In the genomic region with DNA sequence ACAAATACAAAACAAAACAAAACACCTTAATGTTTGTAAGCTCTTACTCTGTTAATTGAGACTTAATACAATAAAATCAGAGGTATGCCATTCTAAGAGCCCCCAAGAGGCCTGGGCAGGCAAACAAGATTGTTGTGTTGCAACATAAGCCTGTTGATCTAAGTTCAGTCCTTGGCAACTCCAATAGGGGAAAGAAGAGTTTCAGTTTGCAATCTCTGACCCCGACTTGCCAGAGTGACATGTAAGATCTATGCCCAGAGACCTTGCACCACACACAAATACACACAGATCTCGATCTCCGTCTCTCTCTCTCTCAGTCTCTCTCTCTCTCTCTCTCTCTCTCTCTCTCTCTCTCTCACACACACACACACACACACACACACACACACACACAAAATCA, we compare ENCODE assay signal across 22 mouse cellular contexts.
DNase-seq lines count a peak whose midpoint lies in the region; ATAC-seq and TF ChIP-seq lines count a peak whose summit lies in the region.
"Had no signal": no experiment of that assay in that cellular context is flagged by ENCODE, and none has a peak within 500 bp of the region (broad histone marks: within the 10 kb centered on the region; RNA-seq: fewer than 3 reads in every experiment).

No protein-coding gene starts in this region.

- H3K79me2 ChIP-seq in liver, adult 2 months (ENCODE audit: control insufficient read depth, insufficient read depth, low read length): no peaks in the 10 kb centered on the region

- H3K4me2 ChIP-seq in liver, embryonic 11.5 days: no peak overlapping the region
- H3K4me2 ChIP-seq in liver, postnatal 0 days (ENCODE audit: low read depth, low read length): no peak overlapping the region

- WGBS in liver, adult 2 months: 10% methylated on average over 3 of the region's 3 CpGs
- WGBS in liver, embryonic 11.5 days: 78% methylated on average over 3 of the region's 3 CpGs
- 59% methylated on average over 3 of the region's 3 CpGs for WGBS in liver, postnatal 0 days (ENCODE audit: insufficient replicate concordance)

- H3K27me3 ChIP-seq in liver, adult 2 months (ENCODE audit: control insufficient read depth, insufficient read depth, low read length): no peaks in the 10 kb centered on the region
- no peaks in the 10 kb centered on the region for H3K27me3 ChIP-seq in liver, embryonic 11.5 days (replicated peaks; ENCODE audit: control insufficient read depth, insufficient read depth, low read length)
- H3K27me3 ChIP-seq in liver, postnatal 0 days (ENCODE audit: insufficient read depth, low read length): no peaks in the 10 kb centered on the region
- H3K27me3 ChIP-seq: CH12.LX, Patski had no signal

- no peak overlapping the region for H3K27ac ChIP-seq in liver, adult 2 months (replicated peaks; ENCODE audit: insufficient read depth, low read depth, low read length)
- H3K27ac ChIP-seq in liver, embryonic 11.5 days (ENCODE audit: low read depth, low read length): no peak overlapping the region
- H3K27ac ChIP-seq in liver, postnatal 0 days (ENCODE audit: low read depth): no peak overlapping the region

- no peak overlapping the region for H3K4me3 ChIP-seq in liver, adult 2 months (ENCODE audit: insufficient read depth, low read depth, low read length)
- H3K4me3 ChIP-seq in liver, embryonic 11.5 days (ENCODE audit: low read depth, low read length): no peak overlapping the region
- H3K4me3 ChIP-seq in liver, postnatal 0 days (ENCODE audit: low read depth, low read length): no peak overlapping the region

- H3K9me3 ChIP-seq in liver, embryonic 11.5 days (ENCODE audit: control insufficient read depth, low read length): no peaks in the 10 kb centered on the region
- H3K9me3 ChIP-seq in liver, postnatal 0 days (ENCODE audit: low read length): no peaks in the 10 kb centered on the region
- H3K9me3 ChIP-seq: G1E had no signal

- DNase-seq in liver, adult 2 months (ENCODE audit: extremely low read depth, low read depth, low spot score): peak; percentile 92
- no peak for DNase-seq in liver, embryonic 11.5 days (ENCODE audit: low spot score)
- DNase-seq in liver, postnatal 0 days: no peak
- DNase-seq in liver (no peak), adipocyte (ENCODE audit: low spot score) (peak; percentile 52)
- DNase-seq in adrenal gland, postnatal 25 days: no peak
- DNase-seq: adrenal gland, adult 2 months; adrenal gland, adult 8-10 months; adrenal gland, postnatal 10 days; adrenal gland, postnatal 14 days; adrenal gland, postnatal 36 days; B cell, adult 2 months; cerebellum, adult 11 months; cerebellum, adult 11-12 months; cerebellum, adult 18-20 months; cerebellum, adult 2 months; cerebellum, adult 8-10 months had no signal

- no peak overlapping the region for H3K9ac ChIP-seq in liver, adult 2 months (ENCODE audit: low read depth, low read length)
- H3K9ac ChIP-seq in liver, embryonic 11.5 days (ENCODE audit: low read depth, low read length): no peak overlapping the region
- no peak overlapping the region for H3K9ac ChIP-seq in liver, postnatal 0 days (replicated peaks)

- ATAC-seq in liver, embryonic 11.5 days (replicated peaks; ENCODE audit: low FRiP score): no peak
- 0 out of 2 replicates have a peak, but pooled peaks have one; percentile 47 for ATAC-seq in liver, postnatal 0 days
- ATAC-seq: activated CD4-positive, CD25-positive, alpha-beta regulatory T cell, adult 4 months; CD4-positive, CD25-positive, alpha-beta regulatory T cell, adult 4 months; Patski had no signal

- H3K4me1 ChIP-seq in liver, adult 2 months (ENCODE audit: control insufficient read depth, insufficient read depth, low read length): peaks cover 2% of the 10 kb centered on the region; the same call in 1 of the 2 replicates
- H3K4me1 ChIP-seq in liver, embryonic 11.5 days (replicated peaks; ENCODE audit: control insufficient read depth, insufficient read depth, low read length): no peaks in the 10 kb centered on the region
- no peaks in the 10 kb centered on the region for H3K4me1 ChIP-seq in liver, postnatal 0 days (ENCODE audit: insufficient read depth)

- no peak for TF ChIP-seq CTCF in liver, adult 2 months (IDR thresholded peaks at IDR 0.05; ENCODE audit: low read depth, low read length)
- no peak for TF ChIP-seq CTCF in liver, postnatal 0 days (IDR thresholded peaks at IDR 0.05; ENCODE audit: low read depth)

- TF ChIP-seq EP300 in liver, postnatal 0 days (IDR thresholded peaks at IDR 0.05; ENCODE audit: low read depth): no peak

- no peak for TF ChIP-seq POLR2A in liver, adult 2 months (IDR thresholded peaks at IDR 0.05; ENCODE audit: extremely low read depth, insufficient read depth, low read length)

- H3K36me3 ChIP-seq in liver, adult 2 months (ENCODE audit: control insufficient read depth, insufficient read depth, low read length): no peaks in the 10 kb centered on the region
- H3K36me3 ChIP-seq in liver, embryonic 11.5 days (ENCODE audit: control insufficient read depth, insufficient read depth, low read length): no peaks in the 10 kb centered on the region
- H3K36me3 ChIP-seq in liver, postnatal 0 days (replicated peaks; ENCODE audit: insufficient read depth, low read length): no peaks in the 10 kb centered on the region
- H3K36me3 ChIP-seq: G1E had no signal

Comparison
In these comparisons a context has a peak if more than half of its experiments do, and no peak if none do; other contexts are left out.
1. DNase-seq: peak in liver, adult 2 months (single experiment) and adipocyte (single experiment); none in liver, embryonic 11.5 days (single experiment), liver, postnatal 0 days (single experiment), liver (single experiment) and adrenal gland, postnatal 25 days (single experiment).